8 mouse cellular contexts compared by ENCODE assay signal in genomic region chr15:25411461-25411860, GRCm38 (mm10). TPM values are rescaled to one million over a fixed set of nuclear protein-coding genes. Genes with fewer than 3 reads are reported as not detected.
DNase-seq lines count a peak whose midpoint lies in the region; ATAC-seq and TF ChIP-seq lines count a peak whose summit lies in the region.

No protein-coding gene starts in this region.

- H3K9me3 ChIP-seq in embryonic facial prominence, embryonic 10.5 days = no peaks in the 10 kb centered on the region
- H3K9me3 ChIP-seq in hindbrain, postnatal 0 days (ENCODE audit: low read length) = no peaks in the 10 kb centered on the region
- no peaks in the 10 kb centered on the region for H3K9me3 ChIP-seq in neural tube, embryonic 13.5 days

- peak overlapping the region; percentile 95 for H3K27ac ChIP-seq in embryonic facial prominence, embryonic 10.5 days (replicated peaks)
- peak overlapping the region; percentile 100 for H3K27ac ChIP-seq in hindbrain, postnatal 0 days
- peak overlapping the region; percentile 100 for H3K27ac ChIP-seq in neural tube, embryonic 13.5 days (replicated peaks)

- H3K4me1 ChIP-seq in embryonic facial prominence, embryonic 10.5 days = peaks cover 38% of the 10 kb centered on the region
- H3K4me1 ChIP-seq in hindbrain, postnatal 0 days (ENCODE audit: insufficient read depth, low read length) = peaks cover 14% of the 10 kb centered on the region
- H3K4me1 ChIP-seq in neural tube, embryonic 13.5 days (replicated peaks) = peaks cover 55% of the 10 kb centered on the region

- H3K36me3 ChIP-seq in embryonic facial prominence, embryonic 10.5 days (replicated peaks) = peaks cover 27% of the 10 kb centered on the region
- no peaks in the 10 kb centered on the region for H3K36me3 ChIP-seq in hindbrain, postnatal 0 days (ENCODE audit: insufficient read depth, low read length)
- peaks cover 8% of the 10 kb centered on the region; the same call in 1 of the 2 replicates for H3K36me3 ChIP-seq in neural tube, embryonic 13.5 days

- peak overlapping the region; percentile 98 for H3K9ac ChIP-seq in hindbrain, postnatal 0 days (replicated peaks; ENCODE audit: low read length)
- H3K9ac ChIP-seq in neural tube, embryonic 13.5 days = peak overlapping the region; percentile 100

- 42% methylated on average over 7 of the region's 7 CpGs for WGBS in embryonic facial prominence, embryonic 10.5 days
- WGBS in hindbrain, postnatal 0 days = 12% methylated on average over 7 of the region's 7 CpGs
- 15% methylated on average over 7 of the region's 7 CpGs for WGBS in neural tube, embryonic 13.5 days

- H3K4me2 ChIP-seq in hindbrain, postnatal 0 days (ENCODE audit: low read depth, low read length) = peak overlapping the region; percentile 89
- H3K4me2 ChIP-seq in neural tube, embryonic 13.5 days = peak overlapping the region; percentile 72

- peak; percentile 14 to 40 for DNase-seq in layer of hippocampus, postnatal 10 days (ENCODE audit: low spot score in 2 of 2)
- DNase-seq in layer of hippocampus, adult 9-10 months (ENCODE audit: low spot score) = no peak
- DNase-seq in embryonic facial prominence, embryonic 10.5 days (ENCODE audit: low spot score) = peak; percentile 49
- peak; percentile 77 for DNase-seq in hindbrain, postnatal 0 days (ENCODE audit: low spot score)
- DNase-seq in spleen, adult 18-20 months = no peak
- DNase-seq in urinary bladder, postnatal 10 days (ENCODE audit: low spot score) = no peak
- no peak for DNase-seq in thymus, postnatal 0 days (ENCODE audit: low spot score)

- H3K4me3 ChIP-seq in embryonic facial prominence, embryonic 10.5 days = peak overlapping the region; percentile 98
- peak overlapping the region; percentile 98 for H3K4me3 ChIP-seq in hindbrain, postnatal 0 days (ENCODE audit: low read length)
- H3K4me3 ChIP-seq in neural tube, embryonic 13.5 days = peak overlapping the region; percentile 100

- ATAC-seq in hindbrain, postnatal 0 days = no peak
- no peak for ATAC-seq in neural tube, embryonic 13.5 days (ENCODE audit: low read depth)

- no peaks in the 10 kb centered on the region for H3K27me3 ChIP-seq in embryonic facial prominence, embryonic 10.5 days (replicated peaks; ENCODE audit: low read depth, poor library complexity, severe bottlenecking)
- no peaks in the 10 kb centered on the region for H3K27me3 ChIP-seq in hindbrain, postnatal 0 days (ENCODE audit: insufficient read depth, low read length)
- no peaks in the 10 kb centered on the region for H3K27me3 ChIP-seq in neural tube, embryonic 13.5 days

- TF ChIP-seq CTCF in hindbrain, postnatal 0 days (IDR thresholded peaks at IDR 0.05; ENCODE audit: low read depth) = no peak

RNA-seq across cellular contexts. Expression of gene Basp1, which starts 2.1 kb away (rescaled TPM):
- total RNA-seq in layer of hippocampus, postnatal 10 days (2021) = 1,000 to 10,000 TPM; 1,220 to 1,337 TPM
- polyA plus RNA-seq in embryonic facial prominence, embryonic 10.5 days (2016; fragmentation: Nextera tagmentation; extraction: Ambion mirVana) = 48.4 and 50.7 TPM in 2 replicates
- total RNA-seq in hindbrain, postnatal 0 days (2014; rRNA removed) = 701 and 894 TPM in 2 replicates
- polyA plus RNA-seq in hindbrain, postnatal 0 days (2015; fragmentation: Nextera tagmentation; extraction: Ambion mirVana) = 415 and 425 TPM in 2 replicates
- polyA plus RNA-seq in neural tube, embryonic 13.5 days (2015; fragmentation: Nextera tagmentation; extraction: Ambion mirVana) = 311 and 351 TPM in 2 replicates
- 10.7 and 13.1 TPM in 2 replicates for polyA plus RNA-seq in thymus, postnatal 0 days (2015; fragmentation: Nextera tagmentation; extraction: Ambion mirVana)

Comparison
In these comparisons a context has a peak if more than half of its experiments do, and no peak if none do; other contexts are left out.
1. DNase-seq: peak in layer of hippocampus, postnatal 10 days (2 of 2), embryonic facial prominence, embryonic 10.5 days (single experiment) and hindbrain, postnatal 0 days (single experiment); none in layer of hippocampus, adult 9-10 months (single experiment), spleen, adult 18-20 months (0 of 2), urinary bladder, postnatal 10 days (single experiment) and thymus, postnatal 0 days (single experiment).
2. Peak in every context shown above with its lines, with median percentiles within 50 percentile points of each other: H3K27ac ChIP-seq and H3K4me3 ChIP-seq.